Mouse (Mus musculus) gastrocnemius, postnatal 25 days (tissue): Measurements from ENCODE around the gene Slc7a5. TPM values are rescaled to one million over a fixed set of nuclear protein-coding genes. Genes with fewer than 3 reads are reported as not detected.

ENCODE experiments used
- DNase-seq: peaks from one replicate; pipeline ENCODE4 v3.0.0; 2022
- total RNA-seq, 2 experiments: library from RNA; stranded (reverse); gene quantifications; 1 replicate in 1 of 2; 2 replicates in 1 of 2; pipeline ENCODE4 v1.2.3; 2021

Gene Slc7a5
- total RNA-seq, 2 experiments from 2014 or later = 1.8 to 2.0 TPM

DNA sequence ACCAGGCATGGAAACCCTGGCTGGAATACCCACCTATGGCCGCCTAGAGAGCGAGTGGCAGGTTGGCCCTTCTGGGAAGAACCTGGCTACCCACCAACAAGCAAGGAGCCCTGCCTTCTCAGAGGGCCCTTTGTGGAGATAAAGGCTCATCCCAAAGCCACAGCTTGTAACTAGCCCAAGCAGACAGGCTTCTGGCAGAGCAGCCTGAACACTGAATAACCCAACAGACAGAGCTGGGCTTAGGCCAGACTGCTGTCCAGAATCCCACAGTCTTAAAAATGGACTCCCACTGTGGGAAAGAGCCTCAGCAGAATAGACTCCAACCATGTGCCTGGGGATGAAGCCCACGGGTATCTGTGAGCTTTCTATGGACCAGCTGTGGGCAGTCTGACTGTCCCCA lies 23.3 kb downstream of the Slc7a5 start:
- no peak for DNase-seq

DNA sequence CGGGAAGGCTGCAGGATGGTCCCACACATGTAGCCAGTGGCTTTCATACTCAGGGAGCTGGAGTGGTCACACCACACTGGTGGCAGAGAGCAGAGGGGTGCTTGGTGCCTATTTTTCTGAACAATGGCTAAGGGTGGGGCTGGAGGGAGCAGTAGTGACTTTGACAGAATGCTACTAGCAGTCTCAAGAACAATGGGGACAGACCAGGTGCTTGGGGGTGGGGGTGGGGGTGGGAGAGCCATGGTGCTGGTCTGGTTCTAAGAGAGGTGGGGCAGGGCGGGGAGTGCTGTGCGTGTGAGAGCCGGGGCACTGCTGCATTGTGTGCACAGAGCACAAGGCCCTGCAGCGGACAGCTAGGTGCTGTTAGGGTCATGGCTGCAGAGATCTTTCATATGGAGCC lies 25.6 kb downstream of the Slc7a5 start:
- no peak for DNase-seq

DNA sequence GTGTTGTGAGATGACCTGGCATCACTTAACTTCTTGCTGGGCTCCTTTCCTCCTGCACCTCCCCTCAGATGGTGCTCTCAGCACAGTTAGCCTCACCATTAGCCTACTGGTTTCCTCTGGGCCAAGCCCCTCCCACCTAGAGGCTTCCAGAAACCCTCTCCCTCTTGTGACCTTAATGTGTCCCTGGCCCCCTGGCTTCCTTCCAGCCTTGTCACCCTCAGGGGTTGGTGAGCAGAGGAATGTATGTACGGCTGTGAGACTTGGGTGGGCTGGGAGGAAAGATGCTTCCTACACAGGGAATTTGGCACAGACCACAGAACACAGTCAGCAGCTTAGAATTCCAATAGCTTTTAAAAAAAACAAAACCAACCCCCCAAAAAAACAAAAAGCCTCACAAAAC lies 26.7 kb downstream of the Slc7a5 start:
- DNase-seq = no peak

DNA sequence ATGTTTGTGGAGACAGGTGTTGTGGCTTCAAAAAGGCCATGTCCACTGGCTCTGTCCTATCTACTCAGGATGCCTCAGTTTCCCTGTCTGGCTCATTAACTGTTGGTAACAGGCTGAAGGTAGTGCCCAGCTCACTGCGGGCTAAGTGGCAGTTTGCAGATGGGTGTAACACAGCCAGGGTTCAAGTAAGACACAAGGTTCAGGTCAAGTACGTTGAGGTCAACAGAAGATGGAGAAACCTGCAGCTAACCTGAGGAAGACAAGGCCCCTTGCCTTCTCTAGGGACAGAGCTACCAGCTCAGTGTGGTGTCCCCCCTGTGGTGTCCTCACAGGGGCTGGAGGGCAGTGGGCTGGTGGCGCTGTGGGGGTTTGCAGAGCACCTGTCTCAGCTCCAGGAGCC lies 27.8 kb downstream of the Slc7a5 start:
- no peak for DNase-seq

DNA sequence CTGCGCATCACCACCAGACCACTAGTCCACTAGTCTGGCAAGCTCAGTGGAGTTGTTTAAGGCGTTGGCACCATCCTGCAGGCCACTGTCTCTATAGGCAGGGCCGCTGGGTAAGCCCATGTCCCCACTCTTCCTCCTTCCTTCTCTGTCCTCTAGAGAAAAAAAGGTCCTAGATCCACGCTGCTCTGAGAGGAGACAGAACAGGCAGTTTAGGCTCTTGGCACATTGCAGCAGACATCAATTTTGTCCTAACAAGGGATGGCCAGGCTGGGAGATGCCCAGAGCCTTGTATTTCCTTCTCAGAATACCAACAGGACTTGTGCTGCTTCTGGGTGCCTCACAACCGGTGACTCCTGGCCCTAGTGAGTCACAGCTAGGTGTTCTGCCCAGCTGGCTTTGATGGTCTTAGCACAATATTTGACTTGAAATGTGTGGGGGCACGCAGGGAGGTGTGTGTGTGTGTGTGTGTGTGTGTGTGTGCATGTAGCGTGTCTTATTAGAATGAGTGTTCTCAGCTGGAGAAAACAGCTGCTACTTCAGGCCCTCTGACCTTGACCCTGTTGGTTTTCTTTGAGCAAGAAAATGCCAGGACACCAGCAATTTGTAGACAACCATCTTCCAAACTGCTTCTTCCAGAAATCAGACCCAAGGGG lies 29.5 kb downstream of the Slc7a5 start:
- DNase-seq = no peak

DNA sequence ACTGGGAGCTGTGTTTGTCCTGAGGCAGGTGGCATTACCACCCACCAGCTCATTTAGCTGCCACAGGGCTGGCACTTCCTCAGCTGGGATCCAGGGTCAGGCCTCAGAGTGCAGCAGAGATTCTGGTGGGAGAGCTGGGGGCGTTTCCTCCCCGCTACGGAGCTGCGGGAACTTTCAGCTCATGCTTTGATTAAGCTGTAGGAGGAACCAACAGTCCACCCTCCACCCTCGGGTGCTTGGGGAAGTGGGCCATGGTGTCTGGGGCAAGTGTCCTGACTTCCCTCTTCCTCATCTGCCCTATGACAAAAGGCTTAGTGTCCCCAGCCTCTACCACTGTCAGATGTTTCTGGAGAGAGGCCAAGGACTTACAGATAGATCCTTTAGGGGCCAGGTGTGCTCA lies 30.3 kb downstream of the Slc7a5 start:
- DNase-seq = no peak

DNA sequence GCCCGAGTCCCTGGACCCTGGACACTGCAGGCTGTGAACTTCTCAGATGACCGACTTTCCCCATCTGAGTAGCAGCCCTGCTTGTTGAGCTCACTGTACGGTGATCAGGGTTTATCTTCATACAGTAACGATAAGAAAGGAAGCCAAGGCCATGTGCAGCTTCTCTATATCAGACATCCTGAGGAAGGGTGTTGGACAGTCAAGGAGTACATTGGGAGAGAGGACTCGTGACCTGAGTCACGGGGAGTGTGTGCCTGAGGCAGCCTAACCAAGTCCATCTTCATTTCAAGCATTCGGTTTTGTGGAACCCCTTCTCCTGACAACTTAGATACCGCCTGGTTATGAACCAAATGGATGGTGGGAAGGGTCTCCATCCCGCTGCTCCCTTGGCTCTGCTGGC lies 32.0 kb downstream of the Slc7a5 start:
- no peak for DNase-seq

DNA sequence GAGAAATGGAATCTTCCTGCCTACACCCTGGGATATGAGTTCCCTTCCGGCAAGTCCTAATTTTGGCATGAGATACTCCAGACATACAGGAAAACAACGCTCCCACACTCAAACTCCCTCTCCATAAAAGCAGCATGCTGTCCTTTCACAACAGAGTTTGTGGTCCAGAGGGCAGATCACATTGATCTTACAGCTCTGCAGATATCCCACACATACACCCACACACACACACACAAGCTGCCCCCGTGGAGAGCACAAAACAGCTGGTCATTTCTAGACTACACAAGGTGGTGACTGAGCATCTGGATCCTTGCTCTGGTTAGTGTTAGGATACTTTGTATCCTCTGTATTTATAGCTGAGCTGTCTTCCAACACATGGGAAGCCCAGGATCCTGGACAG lies 32.4 kb downstream of the Slc7a5 start:
- no peak for DNase-seq

DNA sequence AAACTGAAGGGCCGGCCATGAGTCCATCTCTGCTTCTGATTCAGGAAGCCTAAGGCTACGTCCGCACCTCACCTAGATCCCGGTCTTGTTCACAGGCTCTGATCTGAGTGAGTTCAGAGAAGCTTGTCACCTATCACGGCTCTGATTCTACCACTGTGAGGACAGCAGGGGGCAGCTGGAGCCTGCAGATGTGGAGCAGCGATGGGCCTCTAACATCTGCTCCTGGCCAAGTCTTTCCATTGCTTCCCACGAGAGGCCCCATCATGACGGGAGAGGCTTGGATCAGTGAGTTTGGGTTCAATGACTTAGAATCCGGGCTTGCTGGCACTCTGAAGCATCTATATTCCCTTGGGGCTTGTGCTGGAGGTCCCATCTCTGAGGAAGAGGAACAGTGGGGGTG lies 33.5 kb downstream of the Slc7a5 start:
- peak; percentile 60 for DNase-seq

DNA sequence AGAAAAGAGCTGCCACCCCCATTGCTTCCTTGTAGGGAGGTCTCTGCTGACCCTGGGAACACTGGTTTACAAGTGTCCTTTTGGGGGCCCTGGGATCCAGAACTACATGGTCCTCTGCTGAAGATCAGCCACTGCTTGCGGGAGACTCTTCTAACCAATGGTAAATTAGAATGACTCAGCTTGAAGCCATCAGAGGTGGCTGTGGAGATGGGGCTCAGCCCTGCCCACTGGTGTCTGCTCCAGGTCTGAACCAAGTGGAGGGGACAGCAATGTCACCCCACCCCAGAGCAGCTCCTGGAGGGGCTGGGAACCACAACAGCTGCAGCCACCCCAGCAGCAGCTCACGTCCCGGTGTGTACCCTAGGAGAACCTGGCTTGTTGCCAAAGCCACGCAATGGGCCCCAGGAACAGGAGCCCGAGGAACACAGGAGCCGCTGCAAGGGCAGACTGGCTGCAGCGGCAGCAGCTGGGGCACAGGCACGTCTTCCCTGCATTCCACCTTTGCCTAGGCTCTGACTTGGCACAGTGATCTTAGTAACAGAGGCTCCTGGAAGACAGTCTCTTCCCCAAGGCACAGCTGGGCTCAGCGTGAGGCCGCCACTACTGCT lies 35.6 kb downstream of the Slc7a5 start:
- DNase-seq = no peak

DNA sequence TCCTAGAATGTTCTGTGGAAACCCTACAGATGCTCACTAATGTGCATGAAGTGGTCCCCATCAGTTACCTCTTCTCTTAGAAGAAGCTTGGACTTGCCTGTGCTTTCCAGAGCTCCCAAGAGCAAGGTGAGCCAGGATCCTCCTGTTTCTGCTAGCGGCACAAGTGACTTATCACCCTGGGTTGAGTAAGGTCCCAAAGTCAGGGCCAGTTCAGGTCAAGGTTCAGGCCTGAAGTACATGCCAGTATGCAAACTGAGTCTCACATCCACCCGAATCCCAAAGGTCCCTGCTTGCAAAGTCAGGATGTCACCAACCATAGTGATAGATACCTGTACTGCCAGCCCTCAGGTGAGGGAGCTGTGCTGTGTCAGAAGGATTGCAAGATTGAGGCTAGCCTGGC lies 37.3 kb downstream of the Slc7a5 start:
- no peak for DNase-seq

DNA sequence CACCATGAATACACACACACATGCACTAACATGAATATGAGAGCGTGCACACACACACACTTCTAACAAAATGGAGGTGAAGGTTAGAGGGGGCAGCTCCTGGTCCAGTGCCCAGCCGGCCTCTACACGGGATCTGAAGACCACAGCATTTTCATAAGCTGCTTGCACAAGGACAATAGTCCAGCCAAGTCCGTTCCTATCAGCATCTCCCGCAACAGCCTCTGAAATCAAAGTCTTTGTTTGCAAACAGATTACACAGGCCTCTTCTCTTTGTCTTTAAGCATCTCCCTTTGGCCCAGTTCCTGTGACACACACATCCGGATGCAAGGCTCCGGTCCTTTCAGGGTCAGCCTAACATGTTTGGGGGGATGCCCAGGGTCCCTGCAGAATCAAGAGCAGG lies 38.6 kb downstream of the Slc7a5 start:
- no peak for DNase-seq

DNA sequence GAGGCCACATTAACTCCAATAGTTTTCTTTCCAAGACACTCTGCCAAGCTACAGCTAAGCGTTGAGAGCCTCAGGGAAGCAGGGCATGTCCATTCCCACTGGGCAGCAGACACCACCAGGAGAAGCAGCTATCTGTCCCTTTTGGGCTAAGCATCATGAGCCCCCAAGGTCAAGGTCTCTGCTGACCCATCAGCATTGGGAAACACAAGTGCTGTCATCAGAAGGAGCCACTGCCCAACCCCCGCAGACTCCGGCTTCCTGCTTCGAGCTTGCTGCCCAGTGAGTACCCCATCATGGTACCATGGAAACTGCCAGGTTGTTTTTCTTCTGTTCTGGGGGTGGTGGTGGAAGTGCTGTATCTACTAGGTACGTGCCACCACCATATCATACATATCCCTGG lies 39.3 kb downstream of the Slc7a5 start:
- DNase-seq = no peak

DNA sequence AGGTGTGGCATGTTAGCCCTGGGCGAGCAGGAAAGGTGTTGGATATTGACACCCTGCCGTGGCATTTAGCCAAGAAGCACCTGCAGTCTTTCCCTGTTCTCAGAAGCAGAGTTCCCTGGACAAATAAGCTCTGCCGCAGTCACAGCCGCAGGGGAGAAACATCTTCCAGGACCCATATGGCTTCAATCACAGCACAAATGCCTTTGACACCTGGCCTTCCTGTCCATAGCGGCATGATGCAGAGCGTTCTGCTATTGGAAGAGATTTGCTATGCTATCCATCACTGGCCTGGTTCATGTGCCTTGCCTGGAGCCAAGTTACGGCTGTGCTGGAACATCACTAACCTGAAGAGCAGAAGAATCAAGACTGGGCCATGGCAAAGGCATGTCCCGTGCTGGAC lies 42.1 kb downstream of the Slc7a5 start:
- DNase-seq = no peak

DNA sequence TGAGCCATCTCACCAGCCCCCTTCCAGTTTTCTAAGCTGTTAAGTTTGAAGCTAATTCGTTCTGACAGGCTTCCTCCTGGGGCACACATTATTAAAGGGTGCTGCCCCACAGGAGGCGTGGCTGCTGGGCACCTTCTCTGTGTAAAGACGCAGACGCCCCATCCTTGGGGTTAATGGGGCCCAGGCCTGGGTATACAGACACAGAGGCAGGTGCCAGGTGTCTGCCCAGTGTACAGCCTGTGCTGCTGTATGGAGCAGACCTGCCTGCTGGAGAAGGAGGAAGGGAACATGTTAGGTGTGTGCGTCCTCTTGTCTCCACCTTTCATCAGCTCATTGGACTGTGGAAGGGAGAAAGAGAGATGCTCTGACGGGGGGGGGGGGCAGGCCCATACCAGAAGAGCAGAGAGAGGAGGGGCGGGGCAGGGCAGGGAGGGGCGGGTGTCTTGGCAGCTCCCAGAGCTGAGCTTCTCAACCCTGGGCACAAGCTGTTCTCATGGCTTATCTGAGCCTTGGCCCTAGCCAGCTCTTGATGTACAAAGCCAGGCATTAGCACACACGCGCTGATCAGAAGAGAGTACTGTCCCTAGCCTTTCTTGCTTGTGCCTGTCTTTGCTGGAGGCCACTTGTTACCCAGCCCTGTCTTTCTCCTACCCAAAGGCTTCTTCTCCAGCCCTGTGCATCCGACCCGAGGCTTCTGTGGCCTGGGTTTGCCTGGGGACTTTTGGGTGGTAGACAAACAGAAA lies 45.5 kb downstream of the Slc7a5 start:
- DNase-seq = no peak

DNA sequence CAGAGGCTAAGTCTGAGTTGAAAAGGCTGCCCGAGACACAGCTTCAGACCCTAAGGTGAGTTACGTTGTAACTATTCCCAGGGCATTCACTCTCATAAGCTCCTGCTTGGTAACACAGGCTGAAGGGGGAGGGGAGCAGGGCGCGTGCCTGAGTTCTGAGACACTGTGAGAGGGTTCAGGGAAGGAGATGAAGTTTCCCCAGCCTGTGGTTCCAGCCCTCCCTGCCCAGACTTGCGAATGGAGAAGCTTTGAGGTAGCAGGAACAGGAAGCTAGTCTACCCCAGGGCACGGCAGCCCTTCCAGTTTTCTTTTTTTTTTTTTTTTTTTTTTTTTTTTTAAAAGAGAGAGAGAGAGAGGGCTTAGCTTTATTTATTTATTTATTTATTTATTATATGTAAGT lies 46.2 kb downstream of the Slc7a5 start:
- no peak for DNase-seq

DNA sequence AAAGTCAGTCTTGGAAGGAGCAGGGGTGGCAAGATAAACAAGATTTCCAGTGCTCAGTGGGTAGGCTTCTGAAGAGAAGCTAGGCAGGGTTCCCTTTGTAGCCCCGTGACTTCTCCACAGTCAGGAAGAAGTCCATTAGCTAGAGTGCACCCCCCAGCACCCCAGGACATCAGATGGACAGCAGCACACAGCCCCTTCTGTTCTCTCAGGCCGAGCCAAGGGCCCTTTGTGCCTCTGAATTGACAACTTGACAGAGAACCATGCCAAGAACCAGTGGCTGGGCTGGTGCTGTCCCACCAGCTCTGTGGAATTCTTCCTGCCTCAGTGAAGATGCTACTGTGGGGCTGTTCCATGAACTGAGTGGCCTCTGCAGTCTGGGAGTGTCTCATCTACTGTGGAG lies 49.7 kb downstream of the Slc7a5 start:
- DNase-seq = no peak

DNA sequence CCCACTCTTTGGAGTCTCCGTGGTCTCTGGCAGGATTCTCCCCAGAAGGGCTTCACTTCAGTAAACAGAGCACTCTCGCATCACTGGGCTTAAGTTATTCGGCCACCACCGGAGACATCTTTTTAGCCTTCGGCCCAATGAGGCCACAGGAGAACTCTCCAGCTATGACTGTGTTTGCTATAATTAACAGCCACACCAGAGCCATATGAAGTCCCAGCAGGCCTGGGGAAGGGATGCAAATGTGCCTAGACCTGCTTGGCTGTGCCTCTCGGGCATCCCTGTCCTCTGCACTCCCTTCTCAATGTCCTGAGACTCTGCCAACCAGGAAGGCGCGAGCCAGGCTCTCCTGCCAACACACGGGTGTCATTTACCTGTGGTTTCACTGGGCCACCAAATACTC lies 50.2 kb downstream of the Slc7a5 start:
- DNase-seq = peak; percentile 79

DNA sequence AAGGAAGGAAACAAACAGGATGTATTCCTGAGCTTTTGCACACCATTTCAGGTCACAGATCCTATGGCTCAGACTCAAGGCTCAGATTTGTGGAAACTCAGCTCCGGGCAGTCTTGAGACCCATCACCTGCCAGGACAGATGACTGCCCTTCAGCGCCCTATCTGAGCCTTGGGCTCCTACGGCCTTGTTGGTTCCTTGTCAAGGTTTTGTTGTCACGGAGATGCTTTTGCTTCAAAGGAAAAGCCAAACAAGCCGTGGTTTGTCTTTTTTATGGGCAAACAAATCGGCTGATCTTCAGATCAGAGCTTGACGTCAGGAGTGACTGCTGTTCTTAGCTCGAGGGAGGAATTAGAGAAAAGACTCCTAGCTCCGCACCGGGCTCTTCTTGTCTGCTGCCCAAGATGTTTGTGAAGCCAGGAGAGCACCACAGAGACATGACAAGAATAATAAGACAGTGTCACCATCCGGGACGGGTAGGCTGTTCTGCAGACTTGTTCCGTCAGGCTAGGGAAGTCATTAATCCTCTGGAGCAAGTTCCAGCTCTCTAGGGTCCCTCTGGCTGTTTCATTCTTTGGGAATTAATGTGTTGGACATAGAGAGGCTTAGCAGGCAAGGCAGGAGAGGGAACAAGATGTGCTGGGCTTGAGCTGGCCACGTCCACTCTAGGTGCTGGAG lies 51.3 kb downstream of the Slc7a5 start:
- no peak for DNase-seq

DNA sequence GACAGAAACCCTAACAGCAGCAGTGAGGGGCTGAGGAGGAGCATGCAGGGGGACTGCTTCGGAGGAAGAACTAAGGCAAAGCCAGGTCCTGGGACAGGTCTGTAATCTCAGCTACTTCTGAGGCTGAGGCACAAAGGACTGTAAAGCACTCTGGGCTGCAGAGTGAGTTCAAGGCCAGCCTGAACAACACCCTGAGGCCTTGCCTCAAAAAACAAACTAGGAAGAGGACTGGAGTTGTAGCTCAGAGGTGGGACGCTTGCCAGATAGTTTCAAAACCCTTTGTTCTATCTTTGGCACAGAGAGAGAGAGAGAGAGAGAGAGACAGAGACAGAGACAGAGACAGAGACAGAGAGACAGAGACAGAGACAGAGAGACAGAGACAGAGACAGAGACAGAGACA lies 53.9 kb downstream of the Slc7a5 start:
- no peak for DNase-seq

DNA sequence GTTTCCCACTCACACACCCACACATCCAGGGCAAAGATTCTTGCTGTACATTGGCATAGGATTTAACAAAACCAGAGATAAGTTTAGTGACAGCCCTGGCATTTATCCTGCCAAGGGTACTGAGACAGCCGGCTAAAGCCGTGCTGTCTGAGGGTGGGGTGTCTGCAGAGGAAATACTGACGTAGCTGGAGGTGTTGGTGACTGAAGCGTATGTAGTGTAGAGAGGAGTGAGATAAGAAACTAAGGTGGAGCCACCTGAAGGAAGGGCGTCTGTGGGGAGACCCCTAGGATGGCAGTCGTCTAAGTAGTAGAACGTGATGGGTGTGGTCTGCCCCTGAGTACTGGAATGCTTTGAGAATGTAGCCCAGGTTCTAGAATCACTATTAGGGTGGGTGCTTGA lies 55.0 kb downstream of the Slc7a5 start:
- no peak for DNase-seq

DNA sequence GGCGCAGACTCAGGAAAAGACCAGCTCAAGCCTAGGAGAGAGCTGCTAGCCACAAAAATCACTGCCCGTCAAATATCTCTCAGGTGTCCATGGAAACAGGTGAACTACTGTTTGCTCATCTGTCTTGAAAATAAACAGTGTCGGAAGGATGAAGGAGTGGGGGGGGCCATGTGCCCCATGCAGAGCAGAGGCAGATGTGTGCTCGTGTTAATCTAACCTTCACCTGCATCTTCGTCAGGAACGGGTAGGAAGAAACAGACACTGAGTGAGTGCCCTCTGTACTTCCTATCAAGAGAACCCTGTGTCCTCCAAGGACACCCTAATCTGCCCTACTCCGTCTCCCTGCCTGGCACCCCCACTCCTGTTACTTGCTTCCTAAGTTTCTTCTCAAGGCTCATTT lies 55.8 kb downstream of the Slc7a5 start:
- no peak for DNase-seq

DNA sequence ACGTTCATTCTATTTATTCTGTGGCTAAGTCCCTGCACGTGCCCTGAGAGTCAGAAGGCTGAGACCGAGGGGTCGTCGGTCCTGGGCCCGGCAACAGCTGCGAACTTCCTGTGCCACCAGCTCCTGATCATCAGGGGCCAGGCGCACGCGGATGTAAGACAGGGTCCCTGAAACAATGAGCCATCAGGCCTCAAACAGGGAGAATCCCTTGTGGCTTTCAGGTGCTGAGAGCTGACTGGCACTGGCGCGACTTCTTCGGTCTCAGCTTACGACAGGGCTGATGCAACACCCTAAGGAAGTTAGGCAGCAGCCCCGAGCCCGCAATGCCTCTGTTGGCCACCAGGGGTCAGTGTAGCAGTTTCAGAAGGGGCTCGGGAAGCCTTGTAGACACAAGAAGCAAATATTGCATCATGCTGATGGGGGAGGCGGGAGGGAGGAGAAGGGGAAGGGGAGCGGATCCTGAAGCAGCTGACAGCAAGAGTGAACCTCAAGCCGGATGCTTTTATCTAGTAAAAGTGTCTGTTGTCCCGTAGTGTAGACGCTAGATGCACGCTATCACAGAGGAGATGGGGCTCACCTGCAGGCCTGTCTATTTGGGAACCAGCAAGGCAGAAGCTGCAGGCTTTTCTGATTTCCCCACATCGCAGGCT lies 56.5 kb downstream of the Slc7a5 start:
- DNase-seq = peak; percentile 91
